Mouse (Mus musculus): ENCODE results near the gene Chrm4.

Gene Chrm4

DNA sequence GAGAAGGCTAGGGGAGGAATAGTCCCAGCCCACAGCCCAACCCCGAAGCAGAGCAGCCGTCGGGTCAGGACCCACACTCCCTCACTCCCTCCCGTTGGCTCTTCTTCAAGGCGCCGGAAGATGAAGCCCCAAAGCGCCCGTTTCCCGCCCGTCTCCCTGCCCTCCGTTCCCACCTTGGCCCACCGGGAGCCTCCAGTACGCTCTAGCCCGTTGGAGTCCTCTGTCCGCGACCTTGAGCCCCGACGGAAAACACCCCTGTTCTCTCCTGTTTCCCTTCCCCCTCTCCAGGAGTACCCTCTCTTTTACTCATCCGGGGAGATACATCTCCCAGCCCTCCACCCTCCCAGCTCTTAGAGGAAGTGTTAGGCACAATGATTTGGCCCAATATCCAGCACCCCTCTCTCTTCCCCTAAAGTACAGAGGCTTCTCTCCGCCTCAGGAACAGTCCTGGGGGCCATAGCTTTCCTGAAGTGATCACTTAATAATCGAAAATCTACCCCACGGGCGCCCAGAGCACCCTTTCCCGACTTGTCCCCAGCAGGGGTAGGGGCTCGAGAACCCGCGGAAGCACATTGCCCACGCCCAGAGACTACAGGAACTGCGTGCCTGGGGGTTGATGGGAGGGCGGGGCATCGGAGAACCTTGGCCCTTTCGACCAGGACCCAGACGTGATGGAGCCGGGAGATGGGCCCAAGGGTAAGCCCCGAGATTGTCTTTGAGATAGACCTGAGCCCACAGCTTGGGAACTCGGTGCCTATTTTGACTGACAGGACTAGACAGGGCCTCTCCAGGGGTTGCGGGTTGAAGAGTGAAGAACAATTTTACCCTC is 4.2 kb upstream of the Chrm4 start:
- DNase-seq (ENCODE audit: low spot score): no peak

DNA sequence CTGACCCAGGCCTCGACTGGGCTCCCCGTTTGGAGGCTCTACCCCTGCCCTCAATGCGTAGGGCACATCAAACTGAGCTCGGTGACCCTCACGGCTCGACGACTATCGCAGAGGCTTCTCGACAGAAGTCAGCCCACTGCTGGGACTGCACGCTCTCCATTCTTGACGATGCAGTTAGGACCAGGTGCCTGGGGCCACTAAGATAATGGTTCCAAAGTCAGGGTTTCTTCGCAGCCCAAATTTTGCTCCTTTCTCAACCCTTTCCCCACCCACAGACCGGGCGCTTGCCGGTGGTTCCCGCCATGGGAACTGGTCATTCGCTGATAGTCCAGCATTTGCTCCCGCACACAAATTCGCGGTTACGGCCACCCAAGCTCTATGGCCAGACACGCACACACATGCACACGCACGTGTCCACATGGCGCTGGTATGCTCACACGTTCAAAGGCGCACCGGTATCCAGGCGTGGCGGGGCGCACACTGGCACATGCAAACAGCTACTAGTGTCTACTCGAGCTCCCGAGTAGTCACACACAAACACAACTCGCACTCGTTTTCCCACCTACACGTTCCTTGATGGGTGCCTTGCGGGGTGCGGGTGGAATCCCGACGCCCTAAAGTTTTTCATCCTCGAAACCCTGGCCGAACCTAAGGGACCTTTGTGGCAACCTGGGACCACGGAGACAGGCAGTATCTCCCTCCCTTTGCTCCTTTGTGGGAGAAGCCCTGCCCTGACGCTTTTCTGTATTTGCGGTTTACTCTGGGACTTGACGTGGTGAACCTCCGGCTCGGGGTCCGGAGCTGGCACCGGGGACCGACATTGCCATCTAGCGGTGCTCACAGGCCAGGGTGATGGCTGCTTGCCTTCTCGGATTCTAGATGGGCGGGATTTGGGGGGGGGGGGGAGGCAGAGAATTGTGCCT is 3.4 kb upstream of the Chrm4 start:
- DNase-seq (ENCODE audit: low spot score): no peak

DNA sequence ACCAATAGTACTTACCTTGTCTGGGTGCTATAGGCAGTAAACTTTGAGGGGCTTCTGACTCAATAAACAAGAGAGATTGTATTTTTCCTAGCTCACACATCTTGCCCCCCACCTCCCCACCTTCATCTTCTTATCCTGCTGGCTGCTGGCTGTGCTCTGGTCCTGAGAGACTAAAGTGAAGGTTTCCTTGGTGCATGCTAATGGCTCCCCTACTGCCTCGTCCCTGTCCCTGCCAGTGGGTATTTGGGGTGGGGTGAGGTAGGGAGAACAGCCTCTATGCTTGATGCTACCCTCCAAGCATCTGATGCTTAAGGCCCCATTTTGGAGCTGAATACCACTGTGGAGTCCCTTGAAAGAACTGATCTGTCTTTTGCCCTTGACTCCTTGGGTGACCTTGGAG is 2.3 kb upstream of the Chrm4 start:
- no peak for DNase-seq (ENCODE audit: low spot score)

DNA sequence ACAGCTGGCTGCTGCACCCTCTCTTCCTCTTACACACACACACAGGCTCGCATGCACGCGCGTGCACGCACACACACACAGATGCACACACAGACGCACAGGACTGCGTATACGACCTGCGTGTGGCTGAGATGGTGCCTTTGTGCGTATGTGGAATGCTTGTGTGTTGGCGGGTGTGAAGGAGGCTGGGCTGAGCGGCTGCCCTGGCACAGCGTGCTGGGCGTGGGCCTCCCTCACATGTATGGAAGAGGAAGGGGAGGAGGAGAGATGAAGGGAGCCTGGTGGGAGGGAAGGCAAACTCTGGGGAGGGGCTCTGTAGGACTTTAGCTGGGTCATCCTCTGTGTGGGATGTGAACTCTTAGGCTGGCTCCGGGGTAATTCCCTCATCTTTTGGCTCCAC is 1.6 kb upstream of the Chrm4 start:
- DNase-seq (ENCODE audit: low spot score): no peak

DNA sequence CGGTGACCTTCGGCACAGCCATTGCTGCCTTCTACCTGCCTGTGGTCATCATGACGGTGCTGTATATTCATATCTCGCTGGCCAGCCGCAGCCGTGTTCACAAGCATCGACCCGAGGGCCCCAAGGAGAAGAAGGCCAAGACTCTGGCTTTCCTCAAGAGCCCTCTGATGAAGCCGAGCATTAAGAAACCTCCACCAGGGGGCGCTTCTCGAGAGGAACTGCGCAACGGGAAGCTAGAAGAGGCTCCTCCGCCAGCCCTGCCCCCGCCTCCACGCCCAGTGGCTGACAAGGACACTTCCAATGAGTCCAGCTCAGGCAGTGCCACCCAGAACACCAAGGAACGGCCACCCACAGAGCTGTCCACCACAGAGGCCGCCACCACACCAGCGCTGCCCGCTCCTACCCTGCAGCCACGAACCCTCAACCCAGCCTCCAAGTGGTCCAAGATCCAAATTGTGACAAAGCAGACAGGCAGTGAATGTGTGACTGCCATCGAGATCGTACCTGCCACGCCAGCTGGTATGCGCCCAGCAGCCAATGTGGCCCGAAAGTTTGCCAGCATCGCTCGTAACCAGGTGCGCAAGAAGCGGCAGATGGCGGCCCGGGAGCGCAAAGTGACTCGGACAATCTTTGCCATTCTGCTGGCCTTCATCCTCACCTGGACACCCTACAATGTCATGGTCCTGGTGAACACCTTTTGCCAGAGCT is 931 bp downstream of the Chrm4 start:
- DNase-seq (ENCODE audit: low spot score): peak; percentile 78

DNA sequence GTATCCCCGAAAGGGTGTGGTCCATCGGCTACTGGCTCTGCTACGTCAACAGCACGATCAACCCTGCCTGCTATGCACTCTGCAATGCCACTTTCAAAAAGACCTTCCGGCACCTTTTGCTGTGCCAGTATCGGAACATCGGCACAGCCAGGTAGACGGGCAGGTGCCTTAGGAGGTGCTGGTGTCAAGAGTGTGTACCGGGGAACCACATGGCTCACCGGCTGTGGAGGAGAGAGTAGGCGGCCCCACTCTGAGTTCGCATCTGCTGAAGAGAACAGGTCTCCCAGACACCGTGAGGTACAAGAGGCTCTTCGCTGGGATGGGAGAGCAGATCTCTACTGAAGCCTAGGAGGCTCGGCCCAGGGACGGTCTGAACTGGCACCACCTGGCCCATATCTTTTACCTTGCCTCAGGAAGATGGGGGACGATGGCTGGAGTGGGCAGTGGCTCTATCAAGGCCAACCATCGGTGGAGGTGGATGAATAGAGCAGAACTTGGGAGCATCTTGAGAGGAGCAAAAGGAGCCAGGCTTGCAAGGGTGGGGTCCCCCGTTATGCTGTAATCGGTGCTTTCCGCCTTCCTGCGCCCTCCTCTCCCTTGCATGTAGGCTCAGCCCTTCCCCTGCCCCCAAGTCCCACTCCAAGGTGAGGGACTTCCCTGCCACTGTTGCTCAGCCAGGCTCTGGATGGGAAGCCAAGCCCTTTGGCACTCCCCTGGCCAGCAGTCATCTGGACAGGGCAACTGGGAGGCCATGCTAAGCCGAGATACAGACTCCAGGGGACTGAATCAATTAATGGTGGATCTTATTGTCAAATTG is 1.7 kb downstream of the Chrm4 start:
- DNase-seq (ENCODE audit: low spot score): no peak

DNA sequence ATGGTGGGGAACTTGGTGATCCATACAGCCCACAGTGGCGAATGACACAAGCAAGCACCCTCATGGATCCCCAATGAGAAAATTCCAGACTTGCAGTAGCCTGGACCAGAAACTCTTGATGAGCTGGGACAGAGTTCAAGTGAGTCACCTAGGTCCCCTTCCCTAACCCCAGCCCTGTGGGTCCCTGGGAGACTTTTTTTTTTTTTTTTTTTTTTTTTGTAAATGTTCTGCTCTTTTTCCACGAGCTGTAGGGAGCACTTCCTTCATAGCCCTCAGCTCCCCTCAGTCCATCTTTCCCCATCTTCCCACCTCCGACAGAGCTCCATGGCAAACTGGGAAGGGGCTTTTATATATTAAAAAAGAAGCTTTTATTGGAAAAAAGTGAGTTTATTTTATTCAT is 2.4 kb downstream of the Chrm4 start:
- no peak for DNase-seq (ENCODE audit: low spot score)

DNA sequence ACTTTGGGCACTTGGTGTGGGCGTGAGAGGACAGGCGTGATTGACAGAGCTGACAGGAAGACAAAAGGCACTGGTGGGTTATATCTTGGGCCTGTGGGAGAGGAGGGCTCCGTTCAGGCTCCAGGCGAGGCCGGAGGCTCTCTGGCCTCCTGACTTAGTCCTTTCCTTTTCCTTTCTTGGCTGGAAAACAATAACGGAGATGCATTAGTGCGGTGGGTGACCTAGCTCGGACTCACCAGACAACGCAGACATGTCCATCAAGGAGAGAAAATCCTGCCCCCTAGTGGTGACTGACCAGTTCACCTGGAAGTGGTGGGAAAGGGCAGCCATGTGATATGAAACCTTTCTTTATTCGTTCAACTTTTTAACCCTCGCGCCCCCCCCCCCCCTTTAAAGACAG is 2.9 kb downstream of the Chrm4 start:
- DNase-seq (ENCODE audit: low spot score): peak; percentile 64

DNA sequence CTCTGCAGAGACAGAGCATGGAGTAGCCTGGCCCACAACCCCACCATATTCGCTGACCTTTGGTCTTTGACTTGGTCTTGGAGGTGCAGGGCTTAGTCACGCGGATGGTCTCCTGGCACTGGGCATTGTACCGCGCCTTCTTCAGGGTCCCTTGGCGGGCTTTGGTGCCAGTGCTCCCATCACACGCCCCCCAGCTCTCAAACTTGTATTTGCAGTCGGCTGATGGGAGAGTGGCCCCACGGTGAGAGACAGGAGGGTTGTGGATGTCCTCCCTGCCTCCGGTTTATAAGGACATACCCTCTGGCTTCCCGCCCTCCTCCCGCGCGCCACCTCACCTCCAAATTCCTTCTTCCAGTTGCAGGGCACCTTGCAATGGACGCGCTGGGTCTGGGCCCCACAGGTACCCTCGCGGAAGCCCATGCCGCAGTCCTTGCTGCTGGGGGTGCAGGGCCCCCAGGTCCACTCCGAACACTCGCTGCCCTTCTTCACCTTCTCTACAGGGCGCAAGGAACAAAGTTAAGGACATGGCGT is 3.8 kb downstream of the Chrm4 start:
- DNase-seq (ENCODE audit: low spot score): no peak

DNA sequence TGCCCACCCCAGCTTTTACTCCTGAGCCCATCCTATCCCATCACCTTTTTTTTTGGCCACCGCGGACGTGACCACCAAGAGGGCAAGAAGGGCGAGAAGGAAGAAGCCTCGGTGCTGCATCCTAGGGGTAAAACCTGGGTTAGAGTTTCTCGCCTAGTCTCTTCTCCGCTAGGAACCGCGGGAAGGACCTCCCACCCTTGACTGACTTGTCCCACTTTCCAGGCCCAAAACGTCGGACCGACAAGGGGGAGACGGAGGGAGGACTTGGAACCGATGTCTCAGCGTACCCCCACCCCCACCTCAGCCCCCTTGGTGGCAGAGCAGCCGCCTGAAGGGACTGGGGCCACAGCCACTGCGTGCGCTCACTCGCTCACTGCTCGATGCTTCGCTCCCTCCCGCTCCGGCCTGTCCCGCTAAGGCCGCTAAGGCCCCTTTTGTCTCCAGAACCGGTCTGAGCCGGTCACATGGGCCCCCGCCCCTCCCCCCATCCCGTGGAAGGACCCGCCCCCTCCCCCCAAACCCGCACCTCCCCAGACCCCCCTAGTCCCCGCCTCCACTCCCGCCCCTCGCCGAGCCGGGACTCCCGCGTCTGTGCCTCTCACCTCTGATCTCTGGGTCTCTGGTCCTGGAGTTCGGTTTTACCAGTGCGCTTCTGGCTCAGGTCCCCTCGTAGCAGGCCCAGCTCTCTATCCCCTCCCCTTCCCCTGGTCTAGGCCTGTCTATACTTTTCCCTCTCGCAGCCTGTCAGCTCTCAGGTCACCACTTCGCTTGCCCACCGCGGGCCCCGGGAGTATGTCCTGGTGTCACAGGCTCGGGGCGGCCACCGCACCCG is 4.5 kb downstream of the Chrm4 start:
- DNase-seq (ENCODE audit: low spot score): no peak

DNA sequence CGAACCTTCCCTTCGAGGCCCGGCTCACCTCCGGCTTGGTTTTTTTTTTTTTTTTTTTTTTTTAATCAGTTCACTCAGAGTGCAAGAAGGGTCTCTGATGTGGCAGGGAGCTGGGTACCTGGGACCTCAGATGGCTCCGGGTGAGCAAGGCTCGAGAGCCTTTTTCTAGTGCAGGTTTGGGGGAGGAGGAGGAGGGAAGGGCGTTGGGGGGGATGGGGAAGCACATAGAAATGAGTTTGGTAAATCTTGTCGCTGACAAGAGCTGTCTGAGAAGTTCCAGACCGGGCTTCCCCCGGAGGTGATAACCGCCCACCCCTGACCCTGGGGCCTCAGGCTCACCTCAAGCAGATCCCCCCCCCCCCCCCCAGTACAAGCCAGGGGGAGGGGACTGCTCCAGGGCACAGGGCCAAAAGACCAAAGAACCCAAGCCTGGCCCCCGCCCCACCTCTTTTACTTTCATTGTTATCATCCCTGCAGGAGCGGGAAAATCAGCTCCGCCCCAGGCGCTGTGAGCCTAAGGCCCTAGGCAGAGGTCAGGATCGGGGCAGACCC is 5.2 kb downstream of the Chrm4 start, which contains the start of gene Mdk:
Gene Mdk, minus strand, starts transcription at position 138 of the 552 bp plus-strand sequence.
- DNase-seq (ENCODE audit: low spot score): no peak

DNA sequence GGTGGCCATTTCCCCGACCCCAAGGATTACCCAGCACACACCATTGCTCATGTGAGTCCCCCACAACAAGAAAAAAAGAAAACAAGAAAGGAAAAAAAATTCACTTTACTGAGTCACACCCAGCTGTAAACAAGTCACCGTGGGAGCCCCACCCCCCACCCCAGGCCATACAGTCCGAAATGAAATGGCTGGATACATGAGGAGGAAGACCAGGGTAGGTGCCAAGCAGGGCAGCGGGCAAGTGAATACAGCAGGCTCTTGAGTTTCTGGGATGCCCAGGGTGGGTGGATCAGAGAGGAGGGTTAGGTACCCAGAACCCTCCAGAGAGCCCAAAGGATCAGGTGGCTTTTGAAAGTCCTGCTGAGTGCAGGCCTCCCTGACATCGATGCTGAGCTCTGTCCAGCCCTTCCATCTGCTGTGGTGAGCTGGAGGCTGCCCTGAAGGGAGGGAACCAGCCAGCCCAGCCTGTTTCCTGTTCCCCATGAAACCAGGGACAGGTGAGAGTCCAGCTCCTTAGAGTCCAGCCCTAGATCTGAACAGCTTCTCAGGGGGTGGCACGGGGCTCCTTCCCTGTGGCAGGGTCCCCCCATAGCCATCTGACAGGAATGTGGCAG is 5.8 kb downstream of the Chrm4 start:
- no peak for DNase-seq (ENCODE audit: low spot score)

DNA sequence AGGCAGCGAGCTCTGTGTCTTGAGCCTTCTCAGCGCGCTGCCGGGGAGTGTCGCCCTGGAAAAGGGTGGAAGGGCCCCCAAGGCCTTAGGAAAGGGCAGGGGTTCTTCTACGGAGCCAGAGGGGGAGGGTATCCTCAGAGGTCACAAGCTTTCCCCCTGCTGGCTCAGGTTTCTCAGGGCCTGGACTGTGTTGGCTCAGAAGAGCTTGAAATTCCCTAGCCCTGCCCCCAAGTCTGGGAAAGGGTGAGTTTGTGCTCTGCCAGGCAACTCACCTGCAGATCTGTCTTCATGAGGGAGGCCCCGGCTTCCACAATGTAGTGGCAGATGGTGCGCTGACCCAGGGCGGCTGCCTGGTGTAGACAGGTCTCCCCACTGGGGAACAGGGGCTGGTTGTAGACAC is 6.4 kb downstream of the Chrm4 start:
- DNase-seq (ENCODE audit: low spot score): no peak

DNA sequence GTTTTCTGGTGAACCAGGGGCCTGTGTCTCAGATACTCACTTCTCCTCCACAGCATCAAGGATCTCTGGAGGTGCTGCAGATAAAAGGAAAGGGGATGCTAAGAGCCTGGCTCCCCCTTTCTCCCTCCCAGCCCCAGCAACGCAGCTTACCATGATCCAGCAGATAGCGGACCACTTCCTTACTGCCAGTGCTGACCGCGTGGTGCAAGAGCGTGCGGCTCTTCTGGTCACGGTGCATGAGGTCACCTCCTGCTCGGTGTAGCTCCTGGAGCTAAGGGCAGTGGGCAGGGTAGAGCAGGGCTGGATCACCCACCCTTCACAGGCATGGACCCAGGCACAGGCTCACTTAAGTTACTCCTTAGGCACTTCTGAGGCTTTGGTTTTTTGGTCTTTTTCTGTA is 7.0 kb downstream of the Chrm4 start:
- DNase-seq (ENCODE audit: low spot score): no peak

DNA sequence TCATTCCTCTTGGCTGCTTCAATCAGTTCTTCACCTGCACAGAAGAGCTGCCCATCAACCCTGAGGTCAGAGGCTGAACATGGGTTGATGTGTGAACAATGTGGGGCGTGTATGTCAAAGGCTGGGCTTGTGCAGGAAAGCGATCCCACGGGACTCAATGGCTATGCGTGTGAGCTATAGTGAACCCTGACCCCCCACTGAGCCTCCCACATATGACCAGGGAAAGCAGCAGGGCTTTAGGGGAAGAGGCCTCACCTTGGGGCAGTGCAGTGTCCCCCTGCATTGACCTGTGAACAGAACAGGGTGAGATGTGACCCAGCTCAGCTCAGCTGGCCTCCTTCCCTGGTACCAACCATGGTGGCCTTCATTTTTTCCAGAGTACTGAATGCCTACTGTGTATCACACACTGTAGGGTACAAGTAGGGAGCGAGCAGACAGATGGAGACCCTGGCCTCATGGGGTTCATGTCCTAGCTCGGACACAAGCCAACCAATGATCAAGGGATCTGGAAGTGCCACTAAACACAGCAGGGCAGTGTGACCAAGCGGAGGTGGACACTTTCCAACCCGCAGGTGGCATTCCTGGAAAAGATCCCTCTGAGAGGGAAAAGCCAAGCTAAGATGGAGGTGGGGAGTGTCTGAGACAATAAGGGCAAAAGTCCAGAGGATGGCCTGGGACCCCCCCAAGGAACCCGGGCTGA is 7.9 kb downstream of the Chrm4 start:
- no peak for DNase-seq (ENCODE audit: low spot score)

DNA sequence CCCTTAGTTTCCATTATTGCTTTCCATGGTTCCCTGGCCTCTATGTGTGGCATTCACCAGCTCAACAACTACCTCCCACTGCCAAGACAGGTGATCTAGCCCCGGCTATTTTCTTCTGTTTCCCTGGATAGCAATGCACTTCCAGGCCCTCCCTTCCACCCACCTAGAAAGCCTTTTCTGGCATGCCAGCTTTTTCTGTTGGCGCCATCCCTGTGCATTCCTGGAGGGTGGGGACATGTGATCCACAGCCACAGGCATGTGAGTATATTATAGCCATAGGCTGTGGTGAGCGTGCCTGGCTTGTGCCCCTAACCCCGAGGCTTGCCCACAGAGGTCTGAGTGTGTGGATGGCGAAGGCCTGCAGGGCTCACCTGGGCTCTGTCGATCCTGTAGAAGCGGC is 9.1 kb downstream of the Chrm4 start:
- DNase-seq (ENCODE audit: low spot score): no peak

DNA sequence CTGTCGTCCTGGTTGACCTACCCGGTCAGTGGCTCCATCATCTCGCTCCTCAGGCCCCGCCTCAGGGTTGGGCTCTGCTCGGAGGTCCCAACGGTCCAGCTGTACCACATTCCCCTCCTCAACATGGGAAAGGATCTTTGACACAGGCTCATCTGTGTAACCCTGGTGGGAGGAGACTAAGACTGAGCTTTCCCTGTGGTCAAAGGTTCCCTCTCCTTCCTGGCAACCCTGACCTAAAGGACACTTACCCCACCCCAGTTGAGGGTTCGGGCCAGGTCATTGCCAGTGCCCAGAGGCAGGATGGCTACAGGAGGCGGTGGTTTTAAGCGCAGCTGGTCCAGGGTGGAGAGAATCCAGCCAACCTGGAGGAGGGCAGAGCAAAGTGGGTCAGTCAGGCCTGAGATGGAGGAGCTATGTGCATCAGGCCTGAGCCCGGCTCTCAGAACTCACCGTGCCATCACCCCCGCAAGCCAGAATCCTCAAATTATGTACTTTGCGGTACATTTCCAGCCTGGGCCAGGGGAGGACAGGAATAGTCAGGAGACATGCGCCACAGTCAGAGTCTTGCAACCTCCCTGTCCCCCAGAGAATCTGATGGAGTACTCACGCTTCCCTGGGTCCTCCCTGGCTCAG is 12.4 kb downstream of the Chrm4 start:
- no peak for DNase-seq (ENCODE audit: low spot score)

DNA sequence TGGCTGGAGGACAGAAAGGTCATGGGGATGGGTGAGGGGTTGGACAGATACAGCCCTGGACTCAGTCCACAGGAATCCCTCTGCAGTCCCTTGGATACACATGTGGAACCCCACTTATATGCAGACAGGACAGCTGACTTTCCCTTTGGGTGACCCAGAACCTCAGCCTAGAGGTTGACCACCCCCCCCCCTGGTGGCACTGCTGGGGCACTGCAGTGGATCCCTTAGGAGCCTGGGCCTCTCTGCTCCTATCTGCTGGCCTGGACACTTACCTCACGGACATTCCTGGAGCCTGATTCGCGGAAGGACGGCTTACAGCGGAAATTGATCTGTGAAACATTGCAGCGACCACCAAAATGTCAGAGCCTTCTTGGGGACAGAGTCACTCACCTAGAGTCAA is 15.3 kb downstream of the Chrm4 start:
- DNase-seq (ENCODE audit: low spot score): no peak
